Mouse (Mus musculus) forebrain, embryonic 16.5 days (tissue): ENCODE data around the gene Smc6. TPM values are rescaled to one million over a fixed set of nuclear protein-coding genes. Genes with fewer than 3 reads are reported as not detected.
A peak's percentile ranks its signal among the peaks of the same experiment; 100 is the strongest.

Experiments
- ATAC-seq: fragments of 200-750 bp; cut with Nextera tagmentation; 2 replicates; pipeline ENCODE4 v1.8.0; 2017; ENCODE audit warnings: mild to moderate bottlenecking, moderate library complexity
- H3K27ac ChIP-seq: fragments of 300-500 bp; sonication (generic); 2 replicates; pipeline ENCODE4 v1.5.1; 2014; ENCODE audit warnings: low read length, control low read depth
- H3K27me3 ChIP-seq: fragments of 300-500 bp; sonication (generic); replicated peaks from 2 replicates; pipeline ENCODE4 v1.6.1; 2014; ENCODE audit warnings: low read length; ENCODE audit not compliant: control insufficient read depth, insufficient read depth
- H3K36me3 ChIP-seq: fragments of 300-500 bp; sonication (generic); 2 replicates; pipeline ENCODE4 v1.6.1; 2014; ENCODE audit not compliant: control insufficient read depth, insufficient read depth
- H3K4me1 ChIP-seq: fragments of 300-500 bp; sonication (generic); replicated peaks from 2 replicates; pipeline ENCODE4 v1.6.1; 2014; ENCODE audit warnings: low read length; ENCODE audit not compliant: control insufficient read depth, insufficient read depth
- H3K4me2 ChIP-seq: fragments of 300-500 bp; sonication (generic); 2 replicates; pipeline ENCODE4 v1.6.1; 2014; ENCODE audit warnings: mild to moderate bottlenecking, low read length, control low read depth
- H3K4me3 ChIP-seq: fragments of 300-500 bp; sonication (generic); replicated peaks from 2 replicates; pipeline ENCODE4 v1.5.1; 2014; ENCODE audit warnings: mild to moderate bottlenecking, low read length, control low read depth
- H3K9ac ChIP-seq: fragments of 300-500 bp; sonication (generic); replicated peaks from 2 replicates; pipeline ENCODE4 v1.6.1; 2014; ENCODE audit warnings: low read depth, low read length, control low read depth
- H3K9me3 ChIP-seq: fragments of 300-500 bp; sonication (generic); 2 replicates; pipeline ENCODE4 v1.6.1; 2016; ENCODE audit warnings: low read length; ENCODE audit not compliant: control insufficient read depth
- WGBS: fragments of 180-500 bp; shearing (Covaris S2); extraction: QIAGEN DNeasy Blood & Tissue Kit; methylation state at CpG from one replicate; pipeline ENCODE4 v1.1.7; 2014; 5-methylcytosine and 5-hydroxymethylcytosine counted together
- microRNA-seq: library from miRNA; unstranded; fragments of <30 nt; microRNA quantifications from one replicate; pipeline ENCODE4, GENCODE M21; 2017
- polyA plus RNA-seq: library from polyadenylated mRNA; unstranded; fragments of >200 nt; fragmentation: Nextera tagmentation; extraction: Ambion mirVana; gene quantifications from 2 replicates; pipeline ENCODE4 v1.2.1, GENCODE M21; 2015

Smc6 gene
- polyA plus RNA-seq, 1 experiment from 2014 or later, result 112 TPM

DNA sequence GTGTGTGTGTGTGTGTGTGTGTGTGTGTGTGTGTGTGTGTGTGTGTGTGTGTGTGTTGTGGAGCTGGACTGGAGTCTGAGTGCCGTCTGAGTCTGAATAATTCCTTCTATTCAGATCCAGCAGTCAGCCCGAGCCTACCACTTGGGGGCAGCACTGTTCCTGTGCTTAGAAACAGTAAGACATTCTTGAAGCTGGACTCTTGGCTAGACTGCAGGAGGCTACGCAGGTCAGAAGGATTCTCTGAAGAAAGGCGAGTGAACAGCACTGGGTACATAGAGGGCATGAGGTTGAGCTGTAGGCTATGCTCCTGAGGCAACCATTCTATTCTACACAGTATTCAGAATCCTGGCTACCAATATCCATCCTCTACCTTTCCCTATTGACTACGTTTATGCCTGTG lies 85.2 kb downstream of the Smc6 start:
- WGBS, result 29% methylated on average over 5 of the region's 5 CpGs
- Histone ChIP-seq H3K4me1 (no peaks in the 10 kb centered on the region; the same call in 1 of the 2 replicates), H3K27me3 (no peaks in the 10 kb centered on the region), H3K4me2 (no peak overlapping the region), H3K9me3 (no peaks in the 10 kb centered on the region), H3K27ac (no peak overlapping the region), H3K36me3 (no peaks in the 10 kb centered on the region), H3K9ac (no peak overlapping the region), H3K4me3 (no peak overlapping the region)
- ATAC-seq, result 0 out of 2 replicates have a peak, but pooled peaks have one; percentile 43

DNA sequence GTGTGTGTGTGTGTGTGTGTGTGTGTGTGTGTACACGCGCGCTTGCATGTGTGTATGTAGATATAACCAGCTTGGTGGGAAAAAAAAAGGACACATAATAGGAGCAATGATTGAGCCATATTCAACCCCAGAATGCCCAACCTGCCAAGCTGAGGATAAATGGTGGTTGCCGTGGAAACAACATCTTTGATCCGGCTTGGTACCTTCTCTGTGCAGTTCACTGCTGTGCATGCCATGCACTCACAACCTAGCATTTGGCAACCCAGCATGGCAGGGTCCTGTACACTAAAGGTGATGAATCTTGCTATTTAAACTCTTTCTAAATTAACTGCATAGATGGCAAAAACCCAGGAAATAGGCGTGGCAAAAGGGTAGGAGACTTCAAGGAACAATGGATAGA lies 96.7 kb downstream of the Smc6 start:
- H3K27ac ChIP-seq, result no peak overlapping the region
- no peak overlapping the region for H3K9ac ChIP-seq
- H3K4me1 ChIP-seq, result no peaks in the 10 kb centered on the region
- H3K4me3 ChIP-seq, result no peak overlapping the region
- H3K9me3 ChIP-seq, result no peaks in the 10 kb centered on the region
- H3K4me2 ChIP-seq, result no peak overlapping the region
- H3K27me3 ChIP-seq, result no peaks in the 10 kb centered on the region
- WGBS, result 73% methylated on average over 6 of the region's 6 CpGs
- no peaks in the 10 kb centered on the region for H3K36me3 ChIP-seq
- ATAC-seq, result no peak

GRCm38 (mm10) chr12:11364870-11365269 lies 99.2 kb downstream of the Smc6 start:
- ATAC-seq, result no peak
- Histone ChIP-seq H3K4me2 (no peak overlapping the region), H3K36me3 (no peaks in the 10 kb centered on the region), H3K27ac (no peak overlapping the region), H3K9me3 (no peaks in the 10 kb centered on the region), H3K4me3 (no peak overlapping the region), H3K9ac (no peak overlapping the region), H3K27me3 (no peaks in the 10 kb centered on the region), H3K4me1 (peaks cover under 1% of the 10 kb centered on the region; the same call in 1 of the 2 replicates)
- WGBS, result 64% methylated on average over 6 of the region's 6 CpGs

- no peaks in the 10 kb centered on the region for H3K27me3 ChIP-seq
- ATAC-seq, result no peak
- H3K36me3 ChIP-seq, result no peaks in the 10 kb centered on the region
- peaks cover 4% of the 10 kb centered on the region for H3K4me1 ChIP-seq
- no peak overlapping the region for H3K9ac ChIP-seq
- H3K4me3 ChIP-seq, result no peak overlapping the region
- no peaks in the 10 kb centered on the region for H3K9me3 ChIP-seq
- H3K27ac ChIP-seq, result no peak overlapping the region
- no peak overlapping the region for H3K4me2 ChIP-seq
- 81% methylated on average over 3 of the region's 3 CpGs for WGBS
These were observed 101.5 kb downstream of the Smc6 start for GRCm38 (mm10) chr12:11367099-11367765.

Small RNAs within 50 kb of the gene (microRNA-seq; reads per million reads assigned to microRNA genes)
- not detected for gene Mir7675

Other genes with a start within 250 kb of the Smc6 start
- gene Kcns3, start 114.8 kb upstream of the Smc6 start, polyA plus RNA-seq, result 0.39 and 0.83 TPM in 2 replicates
- gene Msgn1, start 56.9 kb upstream of the Smc6 start, polyA plus RNA-seq, result not detected in 2 replicates
- 3.7 and 5.9 TPM in 2 replicates for gene Gen1, start 85 bp upstream of the Smc6 start, polyA plus RNA-seq
- 17.7 and 34.5 TPM in 2 replicates for gene Vsnl1, start 170.7 kb downstream of the Smc6 start, polyA plus RNA-seq
- 0.30 and 0.62 TPM in 2 replicates for gene Rad51ap2, start 190.2 kb downstream of the Smc6 start, polyA plus RNA-seq